Mouse (Mus musculus): ENCODE results near the gene Trim34a.
"Not testable (repeated sequence)": the region's sequence is repeated elsewhere in the genome, so short reads cannot be mapped to it uniquely, and the experiment has no call there.

Gene Trim34a

GRCm38 (mm10) chr7:104244287-104245181, at the start of gene Trim34a:
Gene Trim34a (plus strand): TSS chr7:104244457.
- peak; percentile 59 for DNase-seq (ENCODE audit: extremely low read depth, insufficient read length, low spot score)

GRCm38 (mm10) chr7:104195885-104196284, 48.4 kb upstream of the Trim34a start, which contains the start of gene Olfr649:
Gene Olfr649 (minus strand): TSS chr7:104195985.
- DNase-seq (ENCODE audit: extremely low read depth, insufficient read length, low spot score), result no peak

GRCm38 (mm10) chr7:104199822-104200221, 44.4 kb upstream of the Trim34a start:
- DNase-seq (ENCODE audit: extremely low read depth, insufficient read length, low spot score), result peak; percentile 18

GRCm38 (mm10) chr7:104206197-104206596, 38.1 kb upstream of the Trim34a start:
- DNase-seq (ENCODE audit: extremely low read depth, insufficient read length, low spot score), result no peak

GRCm38 (mm10) chr7:104216011-104216535, 28.2 kb upstream of the Trim34a start:
- no peak for DNase-seq (ENCODE audit: extremely low read depth, insufficient read length, low spot score)

- no peak for DNase-seq (ENCODE audit: extremely low read depth, insufficient read length, low spot score)
These were observed 26.4 kb upstream of the Trim34a start for GRCm38 (mm10) chr7:104217881-104218280.

- DNase-seq (ENCODE audit: extremely low read depth, insufficient read length, low spot score), result peak; percentile 71
These were observed 25.3 kb upstream of the Trim34a start, which contains the start of gene Trim6 for GRCm38 (mm10) chr7:104218701-104219569. Gene Trim6 (plus strand): TSS chr7:104218793.

GRCm38 (mm10) chr7:104231203-104231602, 13.1 kb upstream of the Trim34a start:
- DNase-seq (ENCODE audit: extremely low read depth, insufficient read length, low spot score), result no peak

- no peak for DNase-seq (ENCODE audit: extremely low read depth, insufficient read length, low spot score)
These were observed 3.4 kb upstream of the Trim34a start for GRCm38 (mm10) chr7:104240857-104241256.

- DNase-seq (ENCODE audit: extremely low read depth, insufficient read length, low spot score), result no peak
These were observed 641 bp upstream of the Trim34a start for GRCm38 (mm10) chr7:104243616-104244015.

GRCm38 (mm10) chr7:104260380-104260779, 16.1 kb downstream of the Trim34a start:
- not testable (repeated sequence) for DNase-seq (ENCODE audit: extremely low read depth, insufficient read length, low spot score)

- DNase-seq (ENCODE audit: extremely low read depth, insufficient read length, low spot score), result not testable (repeated sequence)
These were observed 21.1 kb downstream of the Trim34a start for GRCm38 (mm10) chr7:104265335-104265734.

GRCm38 (mm10) chr7:104279361-104279760, 35.1 kb downstream of the Trim34a start:
- DNase-seq (ENCODE audit: extremely low read depth, insufficient read length, low spot score), result not testable (repeated sequence)

- not testable (repeated sequence) for DNase-seq (ENCODE audit: extremely low read depth, insufficient read length, low spot score)
These were observed 43.6 kb downstream of the Trim34a start, which contains the start of gene Trim5 for GRCm38 (mm10) chr7:104287576-104288443. Gene Trim5 (minus strand): TSS chr7:104288094.

- DNase-seq (ENCODE audit: extremely low read depth, insufficient read length, low spot score), result no peak
These were observed 46.4 kb downstream of the Trim34a start for GRCm38 (mm10) chr7:104290641-104291040.

GRCm38 (mm10) chr7:104291638-104292400, 47.6 kb downstream of the Trim34a start:
- DNase-seq (ENCODE audit: extremely low read depth, insufficient read length, low spot score), result no peak

Measured in 3134 (cell line).